Mouse (Mus musculus): ENCODE results near the gene Smpx. TPM values are rescaled to one million over a fixed set of nuclear protein-coding genes. Genes with fewer than 3 reads are reported as not detected.

Smpx gene
- total RNA-seq (2021): 100 to 1,000 TPM; 393 to 458 TPM

- no peak for DNase-seq (ENCODE audit: low spot score)
- intact Hi-C loops (cut with DNase I): no loop called here
These were observed at the start of gene Smpx for GRCm38 (mm10) chrX:157698862-157699261. Gene Smpx (plus strand): TSS chrX:157698910.

- intact Hi-C loops (cut with DNase I): no loop called here
These were observed 43.7 kb upstream of the Smpx start for GRCm38 (mm10) chrX:157655047-157655446.

GRCm38 (mm10) chrX:157657356-157657755, 41.4 kb upstream of the Smpx start:
- DNase-seq (ENCODE audit: low spot score): no peak
- intact Hi-C loops (cut with DNase I): no loop called here

More at GRCm38 (mm10) chrX:157655047-157655446, 43.7 kb upstream of the Smpx start:
- no peak for DNase-seq (ENCODE audit: low spot score)

- intact Hi-C loops (cut with DNase I): no loop called here
- no peak for DNase-seq (ENCODE audit: low spot score)
These were observed 26.9 kb upstream of the Smpx start for GRCm38 (mm10) chrX:157671820-157672219.

- no peak for DNase-seq (ENCODE audit: low spot score)
- intact Hi-C loops (cut with DNase I): no loop called here
These were observed 23.9 kb upstream of the Smpx start for GRCm38 (mm10) chrX:157674667-157675350.

- intact Hi-C loops (cut with DNase I): no loop called here
- DNase-seq (ENCODE audit: low spot score): no peak
These were observed 7.5 kb upstream of the Smpx start for GRCm38 (mm10) chrX:157691186-157691585.

- intact Hi-C loops (cut with DNase I): no loop called here
- DNase-seq (ENCODE audit: low spot score): no peak
These were observed 1.0 kb upstream of the Smpx start for GRCm38 (mm10) chrX:157697591-157698135.

- intact Hi-C loops (cut with DNase I): no loop called here
- DNase-seq (ENCODE audit: low spot score): no peak
These were observed 8.5 kb downstream of the Smpx start for GRCm38 (mm10) chrX:157707236-157707635.

- intact Hi-C loops (cut with DNase I): no loop called here
These were observed 10.0 kb downstream of the Smpx start for GRCm38 (mm10) chrX:157708616-157709280.

GRCm38 (mm10) chrX:157719907-157720306, 21.2 kb downstream of the Smpx start:
- intact Hi-C loops (cut with DNase I): no loop called here
- no peak for DNase-seq (ENCODE audit: low spot score)

More at GRCm38 (mm10) chrX:157708616-157709280, 10.0 kb downstream of the Smpx start:
- no peak for DNase-seq (ENCODE audit: low spot score)

GRCm38 (mm10) chrX:157730622-157731341, 32.1 kb downstream of the Smpx start:
- intact Hi-C loops (cut with DNase I): loop anchor here (5.0 to 10.0 kb wide), 2 partner anchors 224 to 1192 kb away; no protein-coding TSS in a partner anchor
- no peak for DNase-seq (ENCODE audit: low spot score)

GRCm38 (mm10) chrX:157731658-157732314, 33.1 kb downstream of the Smpx start:
- DNase-seq (ENCODE audit: low spot score): no peak
- intact Hi-C loops (cut with DNase I): loop anchor here (5.0 to 10.0 kb wide), 2 partner anchors 223 to 1191 kb away; no protein-coding TSS in a partner anchor

- intact Hi-C loops (cut with DNase I): loop anchor here (5.0 to 10.0 kb wide), 2 partner anchors 222 to 1190 kb away; no protein-coding TSS in a partner anchor
- no peak for DNase-seq (ENCODE audit: low spot score)
These were observed 33.6 kb downstream of the Smpx start for GRCm38 (mm10) chrX:157732346-157732745.

- DNase-seq (ENCODE audit: low spot score): no peak
- intact Hi-C loops (cut with DNase I): loop anchor here (5.0 to 10.0 kb wide), 2 partner anchors 221 to 1188 kb away; no protein-coding TSS in a partner anchor
These were observed 35.1 kb downstream of the Smpx start for GRCm38 (mm10) chrX:157733836-157734235.

GRCm38 (mm10) chrX:157734341-157734740, 35.6 kb downstream of the Smpx start:
- no peak for DNase-seq (ENCODE audit: low spot score)
- intact Hi-C loops (cut with DNase I): loop anchor here (5.0 to 10.0 kb wide), 2 partner anchors 220 to 1188 kb away; no protein-coding TSS in a partner anchor

- intact Hi-C loops (cut with DNase I): no loop called here
- DNase-seq (ENCODE audit: low spot score): no peak
These were observed 49.3 kb downstream of the Smpx start for GRCm38 (mm10) chrX:157747815-157748544.

GRCm38 (mm10) chrX:157754559-157754958, 55.8 kb downstream of the Smpx start:
- intact Hi-C loops (cut with DNase I): no loop called here
- DNase-seq (ENCODE audit: low spot score): no peak

GRCm38 (mm10) chrX:157762542-157762941, 63.8 kb downstream of the Smpx start:
- intact Hi-C loops (cut with DNase I): no loop called here
- no peak for DNase-seq (ENCODE audit: low spot score)

- intact Hi-C loops (cut with DNase I): no loop called here
These were observed 103.0 kb downstream of the Smpx start for GRCm38 (mm10) chrX:157801669-157802068.

More at GRCm38 (mm10) chrX:157801669-157802068, 103.0 kb downstream of the Smpx start:
- no peak for DNase-seq (ENCODE audit: low spot score)

All from heart, postnatal 25 days (tissue).